Mouse (Mus musculus): ENCODE measurements around the gene Tnfrsf1b.
"Not testable (repeated sequence)": the region's sequence is repeated elsewhere in the genome, so short reads cannot be mapped to it uniquely, and the experiment has no call there.

Gene Tnfrsf1b

DNA sequence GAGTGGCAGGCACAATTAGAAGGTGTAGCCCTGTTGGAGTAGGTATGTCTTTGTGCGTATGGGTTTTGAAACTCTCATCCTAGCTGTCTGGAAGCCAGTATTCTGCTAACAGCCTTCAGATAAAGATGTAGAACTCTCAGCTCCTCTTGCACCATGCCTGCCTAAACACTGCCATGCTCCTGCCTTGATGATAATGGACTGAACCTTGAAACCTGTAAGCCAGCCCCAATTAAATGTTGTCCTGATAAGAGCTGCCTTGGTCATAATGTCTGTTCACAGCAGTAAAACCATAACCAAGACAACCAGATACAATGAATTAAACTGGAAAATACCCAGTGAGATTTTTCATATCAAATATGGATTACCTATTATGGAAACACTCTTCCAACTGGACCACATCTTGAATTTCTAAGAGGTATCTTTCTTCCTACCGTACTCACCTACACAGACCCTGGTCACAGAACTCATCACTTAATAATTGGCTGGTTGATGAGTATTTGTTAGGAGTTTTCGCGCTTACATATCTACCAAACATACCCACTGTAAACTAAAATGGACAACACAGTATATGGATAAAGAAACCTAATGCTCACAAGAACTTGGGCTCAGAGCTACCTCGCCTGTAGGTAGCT lies 67.6 kb downstream of the Tnfrsf1b start:
- DNase-seq, result no peak

DNA sequence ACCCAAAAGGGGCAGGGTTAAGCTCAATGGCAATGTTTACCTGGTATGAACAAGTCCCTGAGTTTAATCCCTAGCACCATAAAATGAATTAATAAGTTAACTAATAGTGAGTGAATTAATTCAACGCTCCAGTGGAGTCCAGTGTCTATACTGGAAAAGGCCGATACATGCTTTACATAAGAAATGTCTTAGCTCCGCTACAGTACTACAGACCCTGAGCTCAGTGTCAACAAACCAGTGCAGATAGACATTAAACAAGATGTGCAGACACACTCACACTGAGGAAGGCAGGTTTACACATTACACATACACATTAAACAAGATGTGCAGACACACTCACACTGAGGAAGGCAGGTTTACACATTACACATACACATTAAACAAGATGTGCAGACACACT lies 81.1 kb downstream of the Tnfrsf1b start:
- DNase-seq, result not testable (repeated sequence)

DNA sequence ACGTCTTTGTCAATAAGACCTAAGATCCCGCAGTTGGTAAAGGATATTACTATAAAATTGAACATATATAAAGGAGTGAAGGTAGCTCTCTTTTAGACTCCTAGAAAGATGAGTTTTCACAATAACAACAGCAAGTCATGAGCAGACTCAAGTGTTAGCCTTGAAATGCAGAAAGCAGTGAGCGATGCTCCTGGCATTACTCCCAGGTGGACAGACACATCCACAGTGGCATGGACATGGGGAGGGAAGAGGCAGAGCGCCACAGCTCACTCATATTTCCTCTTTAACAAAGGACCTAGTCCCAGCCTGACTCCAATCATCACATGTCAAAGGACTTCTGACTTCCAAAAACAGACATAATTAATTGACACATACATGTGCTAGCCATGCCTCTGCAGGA lies 82.6 kb downstream of the Tnfrsf1b start:
- DNase-seq, result no peak
